Mouse (Mus musculus): ENCODE measurements around the gene Nipbl.

GRCm38 (mm10) chr15:8302944-8303343, 141.3 kb downstream of the Nipbl start:
- TF ChIP-seq CTCF (IDR thresholded peaks at IDR 0.05; ENCODE audit: borderline replicate concordance, insufficient read depth, low read length) (no peak), POLR2A (IDR thresholded peaks at IDR 0.05; ENCODE audit: low read depth, low read length) (no peak)

All from embryonic fibroblast, embryonic 13.5 days (primary cell).